Mouse (Mus musculus): ENCODE data around the gene Copb2. TPM values are rescaled to one million over a fixed set of nuclear protein-coding genes. Genes with fewer than 3 reads are reported as not detected.

Copb2 gene
- polyA plus RNA-seq (2012; fragmentation: generic; extraction: Trizol), result 10 to 100 TPM; 13.6 to 84.0 TPM

DNA sequence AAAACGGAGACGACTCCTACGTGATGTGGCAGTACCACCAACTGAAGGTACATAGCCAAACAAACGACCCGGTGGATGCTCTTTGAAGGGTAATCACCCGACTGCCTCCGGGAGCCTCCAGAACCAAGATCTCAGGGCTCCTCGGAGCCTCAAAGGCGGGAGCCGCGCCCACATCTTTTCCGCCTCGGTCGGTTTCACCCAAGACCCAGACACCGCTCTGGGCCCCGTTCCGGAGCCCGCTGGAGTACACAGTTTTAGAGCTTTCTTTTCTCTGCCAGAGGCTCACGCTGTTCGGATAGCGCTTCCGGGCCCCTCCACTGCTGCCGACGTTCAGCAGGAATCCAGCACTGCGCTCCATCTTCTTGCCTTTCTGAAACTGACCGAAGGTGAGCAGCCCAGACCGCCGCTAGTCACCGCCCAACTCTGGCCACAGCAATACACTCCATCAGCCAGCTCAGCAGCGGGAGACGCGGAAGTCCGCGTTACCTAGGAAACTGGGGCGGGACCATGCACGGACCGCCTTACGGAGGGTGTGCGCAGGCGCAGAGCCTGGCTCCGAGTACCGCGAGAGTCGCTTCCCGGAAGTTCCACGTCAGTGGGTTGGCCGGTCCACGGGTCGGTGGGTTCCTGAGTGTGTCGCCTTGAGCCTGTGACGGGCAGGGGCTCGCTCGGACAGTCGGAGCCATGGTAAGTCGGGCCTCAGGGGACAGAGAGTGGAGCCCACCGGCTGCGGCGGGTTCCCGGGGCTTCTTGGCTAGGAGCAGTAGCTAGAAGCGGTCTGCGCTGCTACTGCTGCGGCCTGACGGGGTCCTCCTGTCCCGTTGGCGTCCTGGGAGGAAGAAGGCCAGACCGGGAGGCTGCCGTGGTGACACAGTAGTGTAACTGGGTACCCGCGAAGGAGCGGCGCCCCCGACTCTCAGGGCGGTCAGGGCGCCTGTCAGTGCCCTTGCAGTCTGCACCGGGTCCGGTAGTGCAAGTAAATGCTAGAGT is at the start of gene Copb2:
Copb2 (plus strand) TSS at position 585 of the 990 bp plus-strand sequence.

DNA sequence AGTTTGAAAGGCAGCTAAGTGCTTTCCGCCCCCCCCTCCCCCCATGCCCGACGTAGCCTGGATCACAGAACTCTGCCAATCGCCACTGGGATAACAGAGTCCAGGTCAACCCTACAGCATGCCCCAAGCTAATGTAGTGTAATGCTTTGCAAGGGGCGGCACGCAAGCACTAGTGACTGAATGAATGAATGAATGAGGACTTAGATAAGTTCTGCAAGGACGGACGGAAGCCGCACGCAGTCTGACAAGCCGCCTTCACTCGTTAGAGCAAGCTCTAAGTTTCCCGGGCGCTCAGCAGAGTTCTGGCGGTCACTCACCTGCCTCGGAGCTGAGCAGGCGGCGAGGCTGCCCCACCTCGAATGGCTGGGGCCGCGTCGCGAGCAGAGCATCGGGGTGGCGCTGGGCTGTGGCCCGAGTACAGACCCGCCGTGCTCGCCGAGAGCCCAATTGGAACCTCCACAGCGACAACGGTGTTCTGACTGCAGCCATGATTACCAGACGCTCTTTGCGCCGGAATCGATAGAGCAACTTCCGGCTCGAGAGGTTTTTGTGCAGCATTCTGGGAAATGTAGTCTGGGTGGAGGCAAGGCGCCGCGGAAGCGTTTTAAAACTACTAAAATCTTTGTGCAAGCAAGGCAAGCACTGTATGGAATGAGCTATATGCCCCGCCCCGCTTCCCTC is 37.8 kb downstream of the Copb2 start, which contains the start of gene Mrps22:
Mrps22 (minus strand) TSS at position 505 of the 681 bp plus-strand sequence.

Other genes starting within 250 kb of the Copb2 start
- gene Rbp1, start 140.8 kb upstream of the Copb2 start, polyA plus RNA-seq (2012; fragmentation: generic; extraction: Trizol), result under 1 TPM; 0.08 to 0.33 TPM
- gene Rbp2, start 77.6 kb upstream of the Copb2 start, polyA plus RNA-seq (2012; fragmentation: generic; extraction: Trizol), result under 1 TPM; 0.20 to 0.61 TPM
- 10 to 100 TPM in 1 of 2 experiments, 1 to 10 TPM in 1; 2.2 to 14.5 TPM for gene Mrps22, start 37.9 kb downstream of the Copb2 start, polyA plus RNA-seq (2012; fragmentation: generic; extraction: Trizol)

Data from C3H10T1/2 (cell line).